Mouse (Mus musculus): ENCODE data around the gene Olfr653. TPM values are rescaled to one million over a fixed set of nuclear protein-coding genes. Genes with fewer than 3 reads are reported as not detected.

Olfr653 gene
- polyA plus RNA-seq, 1 experiment from 2014 or later: not detected

Other genes with a start within 250 kb of the Olfr653 start
- gene Trim34b, start 247.8 kb upstream of the Olfr653 start, polyA plus RNA-seq (2015; fragmentation: Nextera tagmentation; extraction: Ambion mirVana): 0.06 TPM in 1 of 2 replicates, not detected in the other
- 2.4 and 2.5 TPM in 2 replicates for gene Trim12c, start 224.0 kb upstream of the Olfr653 start, polyA plus RNA-seq (2015; fragmentation: Nextera tagmentation; extraction: Ambion mirVana)
- gene Trim30b, start 207.4 kb upstream of the Olfr653 start, polyA plus RNA-seq (2015; fragmentation: Nextera tagmentation; extraction: Ambion mirVana): 0.19 and 0.33 TPM in 2 replicates
- 0.35 and 0.54 TPM in 2 replicates for gene Trim30c, start 176.5 kb upstream of the Olfr653 start, polyA plus RNA-seq (2015; fragmentation: Nextera tagmentation; extraction: Ambion mirVana)
- 1.8 and 2.2 TPM in 2 replicates for gene Trim30a, start 112.1 kb upstream of the Olfr653 start, polyA plus RNA-seq (2015; fragmentation: Nextera tagmentation; extraction: Ambion mirVana)
- gene Trim30d, start 69.5 kb upstream of the Olfr653 start, polyA plus RNA-seq (2015; fragmentation: Nextera tagmentation; extraction: Ambion mirVana): 0.64 and 0.74 TPM in 2 replicates
- gene Olfr651, start 27.2 kb upstream of the Olfr653 start, polyA plus RNA-seq (2015; fragmentation: Nextera tagmentation; extraction: Ambion mirVana): not detected in 2 replicates
- gene Olfr652, start 16.4 kb upstream of the Olfr653 start, polyA plus RNA-seq (2015; fragmentation: Nextera tagmentation; extraction: Ambion mirVana): not detected in 2 replicates
- gene Olfr654, start 9.7 kb downstream of the Olfr653 start, polyA plus RNA-seq (2015; fragmentation: Nextera tagmentation; extraction: Ambion mirVana): not detected in 2 replicates
- gene Olfr655, start 24.5 kb downstream of the Olfr653 start, polyA plus RNA-seq (2015; fragmentation: Nextera tagmentation; extraction: Ambion mirVana): not detected in 2 replicates
- not detected in 2 replicates for gene Olfr656, start 36.6 kb downstream of the Olfr653 start, polyA plus RNA-seq (2015; fragmentation: Nextera tagmentation; extraction: Ambion mirVana)
- not detected in 2 replicates for gene Olfr657, start 47.5 kb downstream of the Olfr653 start, polyA plus RNA-seq (2015; fragmentation: Nextera tagmentation; extraction: Ambion mirVana)
- gene Olfr658, start 70.0 kb downstream of the Olfr653 start, polyA plus RNA-seq (2015; fragmentation: Nextera tagmentation; extraction: Ambion mirVana): not detected in 2 replicates
- not detected in 2 replicates for gene Olfr659, start 89.4 kb downstream of the Olfr653 start, polyA plus RNA-seq (2015; fragmentation: Nextera tagmentation; extraction: Ambion mirVana)
- not detected in 2 replicates for gene Olfr661, start 109.2 kb downstream of the Olfr653 start, polyA plus RNA-seq (2015; fragmentation: Nextera tagmentation; extraction: Ambion mirVana)
- gene Usp17le, start 200.2 kb downstream of the Olfr653 start, polyA plus RNA-seq (2015; fragmentation: Nextera tagmentation; extraction: Ambion mirVana): not detected in 2 replicates